Mouse (Mus musculus) brain, embryonic 14.5 days (tissue): ENCODE results near the gene Igdcc4. TPM values are rescaled to one million over a fixed set of nuclear protein-coding genes. Genes with fewer than 3 reads are reported as not detected.
A peak's percentile ranks its signal among the peaks of the same experiment; 100 is the strongest.
"Not testable (repeated sequence)": the region's sequence is repeated elsewhere in the genome, so short reads cannot be mapped to it uniquely, and the experiment has no call there.

ENCODE experiments used
- DNase-seq: peaks from one replicate; pipeline ENCODE4 v3.0.0-alpha.2; 2011; ENCODE audit warnings: low read depth
- CTCF ChIP-seq: fragments of 200-500 bp; IDR thresholded peaks from 2 replicates; pipeline ENCODE4 v1.5.1; 2012; ENCODE audit warnings: inconsistent platforms, mild to moderate bottlenecking, moderate library complexity, borderline replicate concordance; ENCODE audit not compliant: insufficient read depth, insufficient read length; ENCODE audit errors: extremely low read depth
- POLR2A ChIP-seq: fragments of 200-500 bp; IDR thresholded peaks from 2 replicates; pipeline ENCODE4 v1.6.1; 2012; ENCODE audit warnings: mild to moderate bottlenecking, inconsistent platforms, borderline replicate concordance; ENCODE audit not compliant: poor library complexity, insufficient read depth, insufficient read length, severe bottlenecking; ENCODE audit errors: extremely low read depth
- polyA plus RNA-seq: library from polyadenylated mRNA; depleted of rRNA; stranded (reverse); fragments of >200 nt; gene quantifications from 2 replicates; pipeline ENCODE4 v1.2.3, GENCODE M21; 2012; rRNA removed

Gene Igdcc4
- polyA plus RNA-seq = 26.2 and 33.3 TPM in 2 replicates

GRCm38 (mm10) chr9:65100991-65101685 lies at the start of gene Igdcc4:
Igdcc4 (plus strand) TSS chr9:65101486.
- no peak for DNase-seq
- TF ChIP-seq POLR2A = peak; percentile 38; the same call in 1 of the 2 replicates
- TF ChIP-seq CTCF = no peak

- TF ChIP-seq POLR2A = no peak
- TF ChIP-seq CTCF = no peak
- DNase-seq = no peak
Measured at GRCm38 (mm10) chr9:65064251-65064650, 37.0 kb upstream of the Igdcc4 start.

- TF ChIP-seq CTCF = no peak
- no peak for TF ChIP-seq POLR2A
- no peak for DNase-seq
Measured at GRCm38 (mm10) chr9:65070587-65070986, 30.7 kb upstream of the Igdcc4 start.

GRCm38 (mm10) chr9:65073555-65073954 lies 27.7 kb upstream of the Igdcc4 start:
- TF ChIP-seq POLR2A (no peak), CTCF (no peak)
- peak; percentile 30 for DNase-seq

- TF ChIP-seq POLR2A (no peak), CTCF (no peak)
- DNase-seq = peak; percentile 1
Measured at GRCm38 (mm10) chr9:65074251-65074650, 27.0 kb upstream of the Igdcc4 start.

- DNase-seq = no peak
- no peak for TF ChIP-seq CTCF
- no peak for TF ChIP-seq POLR2A
Measured at GRCm38 (mm10) chr9:65074855-65075493, 26.3 kb upstream of the Igdcc4 start.

- TF ChIP-seq POLR2A = no peak
- TF ChIP-seq CTCF = no peak
- no peak for DNase-seq
Measured at GRCm38 (mm10) chr9:65077536-65077935, 23.8 kb upstream of the Igdcc4 start.

- not testable (repeated sequence) for DNase-seq
Measured at GRCm38 (mm10) chr9:65080141-65080540, 21.1 kb upstream of the Igdcc4 start.

GRCm38 (mm10) chr9:65083075-65083765 lies 18.1 kb upstream of the Igdcc4 start:
- no peak for TF ChIP-seq POLR2A
- TF ChIP-seq CTCF = no peak
- no peak for DNase-seq

GRCm38 (mm10) chr9:65084198-65084807 lies 17.0 kb upstream of the Igdcc4 start:
- no peak for DNase-seq
- TF ChIP-seq CTCF (no peak), POLR2A (no peak)

- no peak for DNase-seq
- TF ChIP-seq CTCF (no peak), POLR2A (no peak)
Measured at GRCm38 (mm10) chr9:65085270-65085669, 16.0 kb upstream of the Igdcc4 start.

GRCm38 (mm10) chr9:65086801-65087200 lies 14.5 kb upstream of the Igdcc4 start:
- DNase-seq = no peak

More at GRCm38 (mm10) chr9:65086801-65087200, 14.5 kb upstream of the Igdcc4 start:
- TF ChIP-seq POLR2A (no peak), CTCF (no peak)
